Mouse (Mus musculus) liver, embryonic 12.5 days (tissue): ENCODE data around the gene Nme3. TPM values are rescaled to one million over a fixed set of nuclear protein-coding genes. Genes with fewer than 3 reads are reported as not detected.
"Not testable (repeated sequence)": the region's sequence is repeated elsewhere in the genome, so short reads cannot be mapped to it uniquely, and the experiment has no call there.

ENCODE experiments used
- ATAC-seq: fragments of 200-750 bp; cut with Nextera tagmentation; 2 replicates; pipeline ENCODE4 v1.8.0; 2017; ENCODE audit warnings: moderate number of reproducible peaks, mild to moderate bottlenecking, moderate library complexity
- H3K27ac ChIP-seq: fragments of 300-500 bp; sonication (generic); 2 replicates; pipeline ENCODE4 v1.5.1; 2016; ENCODE audit warnings: mild to moderate bottlenecking
- H3K27me3 ChIP-seq: fragments of 300-500 bp; sonication (generic); replicated peaks from 2 replicates; pipeline ENCODE4 v1.6.1; 2016; ENCODE audit warnings: mild to moderate bottlenecking, moderate library complexity
- H3K36me3 ChIP-seq: fragments of 300-500 bp; sonication (generic); 2 replicates; pipeline ENCODE4 v1.6.1; 2016; ENCODE audit warnings: mild to moderate bottlenecking, moderate library complexity
- H3K4me1 ChIP-seq: fragments of 300-500 bp; sonication (generic); 2 replicates; pipeline ENCODE4 v1.6.1; 2016
- H3K4me2 ChIP-seq: fragments of 300-500 bp; sonication (generic); 2 replicates; pipeline ENCODE4 v1.6.1; 2016; ENCODE audit warnings: mild to moderate bottlenecking, moderate library complexity
- H3K4me3 ChIP-seq: fragments of 300-500 bp; sonication (generic); 2 replicates; pipeline ENCODE4 v1.5.1; 2016; ENCODE audit warnings: mild to moderate bottlenecking, moderate library complexity
- H3K9ac ChIP-seq: fragments of 300-500 bp; sonication (generic); 2 replicates; pipeline ENCODE4 v1.6.1; 2016; ENCODE audit warnings: mild to moderate bottlenecking, moderate library complexity
- H3K9me3 ChIP-seq: fragments of 300-500 bp; sonication (generic); replicated peaks from 2 replicates; pipeline ENCODE4 v1.6.1; 2016; ENCODE audit warnings: mild to moderate bottlenecking, moderate library complexity
- WGBS: fragments of 180-500 bp; shearing (Covaris S2); methylation state at CpG from one replicate; pipeline ENCODE4 v1.1.7; 2016; ENCODE audit not compliant: insufficient replicate concordance; 5-methylcytosine and 5-hydroxymethylcytosine counted together
- polyA plus RNA-seq: library from polyadenylated mRNA; unstranded; fragments of >200 nt; fragmentation: Nextera tagmentation; extraction: Ambion mirVana; gene quantifications from 2 replicates; pipeline ENCODE4 v1.2.1, GENCODE M21; 2016

Gene Nme3
- polyA plus RNA-seq, 1 experiment from 2014 or later = 67.9 TPM

- not testable (repeated sequence) for ATAC-seq, H3K4me1 ChIP-seq, H3K9me3 ChIP-seq, H3K9ac ChIP-seq, H3K27me3 ChIP-seq, H3K4me2 ChIP-seq, H3K4me3 ChIP-seq, H3K27ac ChIP-seq
- 87% methylated on average over 1 of the region's 1 CpGs for WGBS
- H3K36me3 ChIP-seq = peaks cover 72% of the 10 kb centered on the region
These were observed 47.3 kb downstream of the Nme3 start for GRCm38 (mm10) chr17:24943589-24943988.

Other genes with a start within 250 kb of the Nme3 start
- 14.6 and 15.2 TPM in 2 replicates for gene Slc9a3r2, start 246.2 kb upstream of the Nme3 start, polyA plus RNA-seq
- gene Npw, start 238.0 kb upstream of the Nme3 start, polyA plus RNA-seq = 0.33 TPM in 1 of 2 replicates, not detected in the other
- 19.7 and 20.4 TPM in 2 replicates for gene Zfp598, start 226.8 kb upstream of the Nme3 start, polyA plus RNA-seq
- 0.06 and 0.27 TPM in 2 replicates for gene Syngr3, start 206.5 kb upstream of the Nme3 start, polyA plus RNA-seq
- gene Gfer, start 200.3 kb upstream of the Nme3 start, polyA plus RNA-seq = 51.4 and 52.5 TPM in 2 replicates
- 0.51 and 0.58 TPM in 2 replicates for gene Noxo1, start 200.3 kb upstream of the Nme3 start, polyA plus RNA-seq
- 65.4 and 71.8 TPM in 2 replicates for gene Tbl3, start 188.8 kb upstream of the Nme3 start, polyA plus RNA-seq
- gene Rnf151, start 178.4 kb upstream of the Nme3 start, polyA plus RNA-seq = 0.19 and 0.46 TPM in 2 replicates
- gene Rps2, start 178.4 kb upstream of the Nme3 start, polyA plus RNA-seq = 1,444 and 1,454 TPM in 2 replicates
- 233 and 239 TPM in 2 replicates for gene Ndufb10, start 172.0 kb upstream of the Nme3 start, polyA plus RNA-seq
- gene Rpl3l, start 168.7 kb upstream of the Nme3 start, polyA plus RNA-seq = not detected in 2 replicates
- gene Msrb1, start 159.9 kb upstream of the Nme3 start, polyA plus RNA-seq = 20.8 and 21.6 TPM in 2 replicates
- gene Hs3st6, start 143.5 kb upstream of the Nme3 start, polyA plus RNA-seq = not detected in 2 replicates
- 1.5 TPM in 2 replicates for gene Meiob, start 92.2 kb upstream of the Nme3 start, polyA plus RNA-seq
- 61.1 and 64.8 TPM in 2 replicates for gene Hagh, start 56.4 kb upstream of the Nme3 start, polyA plus RNA-seq
- gene Fahd1, start 46.1 kb upstream of the Nme3 start, polyA plus RNA-seq = 34.2 and 34.6 TPM in 2 replicates
- 5.3 and 5.4 TPM in 2 replicates for gene Igfals, start 30.5 kb upstream of the Nme3 start, polyA plus RNA-seq
- 97.7 and 108 TPM in 2 replicates for gene Nubp2, start 10.2 kb upstream of the Nme3 start, polyA plus RNA-seq
- gene Spsb3, start 9.9 kb upstream of the Nme3 start, polyA plus RNA-seq = 37.5 and 40.0 TPM in 2 replicates
- gene Eme2, start 1.4 kb upstream of the Nme3 start, polyA plus RNA-seq = 20.3 and 21.4 TPM in 2 replicates
- gene Mrps34, start 1.4 kb upstream of the Nme3 start, polyA plus RNA-seq = 101 and 106 TPM in 2 replicates
- gene Mapk8ip3, start 40.5 kb downstream of the Nme3 start, polyA plus RNA-seq = 15.6 and 15.8 TPM in 2 replicates
- 112 and 114 TPM in 2 replicates for gene Jpt2, start 64.2 kb downstream of the Nme3 start, polyA plus RNA-seq
- 8.1 and 8.2 TPM in 2 replicates for gene Cramp1l, start 119.3 kb downstream of the Nme3 start, polyA plus RNA-seq
- 78.9 and 79.3 TPM in 2 replicates for gene Ift140, start 119.6 kb downstream of the Nme3 start, polyA plus RNA-seq
- gene Tmem204, start 187.1 kb downstream of the Nme3 start, polyA plus RNA-seq = 6.1 and 7.2 TPM in 2 replicates
- gene Telo2, start 219.5 kb downstream of the Nme3 start, polyA plus RNA-seq = 25.6 and 28.6 TPM in 2 replicates
- not detected in 2 replicates for gene Ptx4, start 224.3 kb downstream of the Nme3 start, polyA plus RNA-seq
- 13.7 and 14.8 TPM in 2 replicates for gene Clcn7, start 236.9 kb downstream of the Nme3 start, polyA plus RNA-seq